Mouse (Mus musculus): ENCODE data around the gene Slc4a11.

GRCm38 (mm10) chr2:130730746-130731145, 33.4 kb upstream of the Slc4a11 start:
- TF ChIP-seq POLR2A (IDR thresholded peaks at IDR 0.05; ENCODE audit: control insufficient read depth, extremely low read depth, insufficient read depth, low read length, poor library complexity): no peak
- no peak for TF ChIP-seq CTCF (IDR thresholded peaks at IDR 0.05; ENCODE audit: borderline replicate concordance, control insufficient read depth, extremely low read depth, insufficient read depth, low read length, poor library complexity)

Data from thymus, adult 2 months (tissue).